Mouse (Mus musculus) frontal cortex, postnatal 25 days (tissue): ENCODE data around the gene Hhat.

Experiments
- DNase-seq, 2 experiments: peaks; one replicate each; pipeline ENCODE4 v3.0.0; 2022; ENCODE audit warnings: low spot score in 2 of 2

Hhat gene

DNA sequence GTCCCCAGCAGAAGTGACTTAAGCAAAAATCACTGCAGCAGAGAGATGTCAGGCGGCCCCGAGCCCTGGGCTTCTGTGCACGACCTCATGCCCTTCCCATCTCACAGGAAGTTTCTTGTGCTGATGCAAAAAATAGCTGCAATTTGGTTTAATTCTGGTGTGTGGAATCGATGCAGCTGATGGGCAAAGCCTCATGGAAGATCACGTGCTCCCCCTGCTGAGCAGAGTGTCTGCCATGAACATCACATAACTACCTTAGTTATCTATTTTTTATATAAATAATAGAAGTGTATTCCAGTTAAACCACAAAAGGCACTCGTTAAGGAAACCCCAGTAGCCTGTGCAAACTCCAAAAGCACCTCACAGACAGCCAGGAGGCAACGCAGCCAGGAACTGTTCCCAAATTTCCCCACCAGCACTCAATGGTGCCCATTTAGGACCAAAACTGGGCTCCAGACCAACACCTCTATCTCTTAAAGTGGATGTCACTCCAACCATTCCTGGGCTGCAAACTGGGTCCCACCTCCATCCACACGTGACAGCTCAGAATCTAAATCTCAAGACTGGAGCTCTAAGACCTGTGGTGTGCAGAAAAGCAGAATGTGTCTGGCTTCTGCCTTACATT, 118.9 kb downstream of the Hhat start:
- peak in 1 of 2 experiments; percentile 8 for DNase-seq

DNA sequence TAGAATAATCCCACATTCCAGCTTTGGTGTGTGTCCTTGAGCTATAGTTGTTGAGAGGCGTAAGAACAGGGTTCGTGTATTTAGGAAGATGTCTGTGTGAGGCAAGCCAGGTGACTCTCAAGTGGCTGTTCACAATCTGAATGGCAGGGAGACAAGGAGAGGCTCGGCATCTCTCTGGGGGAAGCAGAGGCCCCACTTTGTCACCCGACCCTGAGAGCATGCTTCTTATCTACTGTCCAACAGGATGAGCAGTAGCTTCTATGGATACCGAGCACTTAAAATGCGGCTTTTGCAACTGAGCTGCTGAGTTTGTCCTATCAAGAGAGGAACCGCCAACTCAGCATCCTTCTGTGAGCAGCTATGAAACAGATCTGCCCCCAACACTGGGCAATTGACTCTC, 120.4 kb downstream of the Hhat start:
- DNase-seq: no peak

DNA sequence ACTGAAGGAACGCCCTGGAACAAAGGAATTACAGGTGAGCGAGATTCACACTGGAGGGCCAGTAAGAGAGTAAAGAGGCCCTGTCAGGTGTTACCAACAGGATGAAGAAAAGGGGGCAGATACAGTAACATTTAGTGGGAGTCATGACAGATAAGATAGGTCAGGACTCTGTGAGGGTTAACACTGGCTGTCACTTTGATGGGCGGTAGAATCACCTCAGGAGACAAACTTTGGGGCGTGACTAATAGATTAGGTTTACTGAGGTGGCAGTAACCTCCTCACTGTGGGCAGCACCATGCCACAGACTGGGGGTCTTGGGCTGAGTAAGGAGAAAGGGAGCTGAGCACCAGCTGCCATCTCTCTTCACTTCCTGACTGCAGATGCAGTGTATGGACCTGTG, 121.0 kb downstream of the Hhat start:
- DNase-seq: no peak

DNA sequence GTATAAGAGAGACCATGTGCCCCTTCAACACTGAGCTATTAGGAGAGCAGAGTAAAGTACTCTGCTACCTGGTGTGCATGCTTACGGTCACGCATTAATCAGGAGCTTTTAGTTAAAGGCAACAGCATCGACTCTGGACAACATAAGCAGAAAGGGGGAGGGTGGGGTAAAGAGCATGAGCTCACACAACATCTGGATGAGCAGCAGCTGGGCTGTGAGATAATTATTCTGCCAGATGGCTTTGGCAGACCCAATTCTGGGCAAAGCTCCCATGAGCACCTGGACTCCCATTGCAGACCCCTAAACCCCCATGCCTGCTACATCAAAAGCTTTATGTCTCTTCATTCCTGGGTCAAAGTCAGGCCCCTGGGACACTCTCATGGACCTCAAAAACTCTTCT, 121.8 kb downstream of the Hhat start:
- no peak for DNase-seq

DNA sequence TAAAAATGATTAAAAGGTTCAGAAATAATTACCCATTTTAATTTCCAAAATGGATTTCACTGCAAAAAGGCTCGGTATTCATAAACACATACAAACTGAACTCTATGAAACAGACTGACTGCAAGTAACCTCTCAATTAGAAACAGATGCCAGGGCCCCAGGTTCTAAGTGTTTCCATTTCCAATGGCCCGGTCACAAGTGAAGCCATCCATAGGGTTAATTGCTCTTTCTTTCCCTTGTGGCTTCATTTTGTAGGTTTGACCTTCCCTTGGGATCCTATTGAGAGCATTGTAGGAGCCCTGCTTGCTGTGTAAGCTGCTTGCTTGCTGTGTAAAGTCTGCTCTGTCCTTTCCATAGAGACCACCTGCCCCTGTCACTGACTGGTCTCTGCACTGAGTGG, 123.7 kb downstream of the Hhat start:
- DNase-seq: no peak

DNA sequence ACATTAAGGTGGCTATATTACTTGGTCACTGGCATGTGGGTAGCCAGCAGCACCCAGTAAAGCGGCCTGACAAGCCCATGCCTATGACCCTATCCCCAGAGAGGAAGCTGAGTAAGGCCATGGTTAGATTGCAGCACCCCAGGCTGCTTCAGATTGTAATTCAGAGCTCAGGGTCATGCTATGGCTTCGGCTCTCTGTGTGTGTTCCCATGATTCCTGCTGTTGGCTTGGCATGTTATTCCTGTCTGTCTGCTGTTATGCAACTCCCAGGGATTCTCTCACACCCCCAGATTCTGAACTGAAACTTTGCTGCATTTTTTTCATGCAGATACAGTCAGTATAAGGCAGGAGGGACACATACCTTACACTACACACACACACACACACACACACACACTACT, 128.9 kb downstream of the Hhat start:
- no peak for DNase-seq

DNA sequence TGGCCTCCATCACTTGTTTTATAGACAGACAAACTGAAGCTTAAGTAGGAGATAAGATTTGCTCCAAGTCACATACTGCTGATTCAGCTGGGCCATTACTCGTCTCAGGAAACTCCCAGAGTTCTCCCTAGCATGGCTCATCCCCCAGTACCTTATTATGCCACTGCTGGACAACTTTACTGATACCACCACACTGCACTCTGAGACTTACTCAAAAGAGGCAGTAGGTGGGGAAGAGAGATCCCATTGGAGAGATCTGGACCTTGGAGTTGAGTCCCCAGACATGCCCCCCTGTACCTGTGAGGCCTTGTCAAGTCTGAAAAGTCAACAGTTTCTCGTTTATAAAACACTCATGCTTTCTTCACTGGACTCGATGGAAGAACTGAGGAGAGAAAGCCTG, 131.8 kb downstream of the Hhat start:
- DNase-seq: no peak

DNA sequence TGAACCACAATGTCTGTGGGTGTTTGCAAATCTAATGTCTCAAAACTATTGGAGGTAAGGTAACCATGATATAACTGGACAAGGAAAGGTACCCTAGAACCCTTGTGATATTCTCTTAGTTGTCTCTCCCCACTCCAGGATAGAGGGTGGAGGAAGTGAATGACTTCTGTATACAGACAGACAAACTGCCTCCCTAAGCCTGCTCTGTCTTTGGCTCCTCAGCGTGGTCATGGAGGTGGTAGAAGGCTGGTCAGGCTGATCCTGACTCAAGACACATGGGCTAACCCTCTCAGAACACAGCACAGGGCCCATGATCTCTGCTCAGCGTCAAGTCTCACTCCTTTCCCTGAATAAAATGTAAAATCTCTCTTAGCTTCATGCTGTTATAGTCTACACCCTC, 149.2 kb downstream of the Hhat start:
- no peak for DNase-seq

DNA sequence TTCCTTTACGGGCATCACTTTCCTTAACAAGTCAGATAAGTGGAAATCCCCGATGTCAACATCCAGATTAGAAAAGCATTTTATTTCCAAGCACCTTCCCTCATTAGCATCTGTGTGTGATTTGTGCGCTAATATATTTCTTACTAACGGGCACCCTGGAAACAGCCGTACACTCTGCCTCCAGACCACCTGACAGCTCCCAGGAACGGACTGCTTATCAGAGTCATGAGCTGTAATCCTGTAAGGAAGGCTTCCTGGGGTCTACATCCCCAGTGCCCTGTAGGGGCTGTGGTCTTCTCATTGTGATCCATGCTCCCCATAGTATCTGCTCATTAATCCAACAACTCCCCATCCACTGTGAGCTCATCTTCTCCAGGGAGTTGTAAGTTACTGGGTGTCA, 157.8 kb downstream of the Hhat start:
- DNase-seq: no peak

DNA sequence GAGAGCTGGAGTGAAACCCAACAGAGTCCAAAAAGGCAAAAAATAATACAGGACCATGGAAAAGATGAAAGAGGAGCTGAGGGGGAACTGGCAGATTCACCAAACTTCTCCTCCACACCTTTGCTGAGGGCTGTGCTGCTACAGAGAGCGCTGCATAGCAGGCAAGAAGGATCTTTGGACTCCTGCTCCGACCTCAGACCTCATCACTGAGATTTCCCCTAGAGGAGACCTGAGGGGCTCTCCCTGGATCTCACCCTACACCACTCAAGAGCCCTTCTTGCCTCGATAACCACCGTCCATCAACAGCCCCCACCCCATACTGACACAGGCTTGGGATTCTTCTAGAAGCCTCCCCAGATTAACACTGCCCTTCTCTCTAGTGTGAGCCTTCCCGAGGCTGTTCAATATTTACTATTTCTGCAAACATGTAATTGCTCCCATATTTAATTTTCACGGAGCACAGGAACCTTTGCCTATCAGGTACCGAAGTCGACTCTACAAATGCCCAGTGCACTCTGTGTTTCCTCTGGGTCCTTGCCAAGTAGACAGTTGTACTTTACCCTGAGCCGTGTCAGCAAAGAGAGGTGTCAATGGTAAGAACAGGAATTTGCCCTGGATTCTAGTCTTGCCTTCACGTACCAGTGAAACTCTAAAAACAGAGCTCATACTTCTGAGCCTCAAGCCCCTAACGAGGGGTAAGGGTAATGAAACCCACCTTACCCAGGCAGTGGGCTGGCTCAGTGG, 158.9 kb downstream of the Hhat start:
- no peak for DNase-seq

DNA sequence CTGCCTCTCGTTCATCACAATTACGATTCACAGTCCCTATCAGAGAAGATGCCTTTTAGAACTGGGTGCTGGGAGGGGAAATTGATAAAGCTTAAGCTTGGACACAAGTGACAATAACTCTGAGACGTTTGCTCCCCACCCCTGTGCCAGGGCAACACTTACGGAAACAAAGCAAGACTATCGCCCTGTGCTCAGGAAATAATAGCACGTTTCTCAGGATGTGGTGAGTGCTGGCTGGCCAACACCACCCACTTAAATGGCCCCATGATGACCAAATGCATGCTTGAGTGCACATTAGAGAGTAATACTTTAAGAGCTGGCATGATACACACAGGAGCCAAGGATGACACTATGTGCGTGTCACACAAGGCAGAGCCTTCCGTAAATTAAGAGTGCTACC, 164.1 kb downstream of the Hhat start:
- DNase-seq: no peak

DNA sequence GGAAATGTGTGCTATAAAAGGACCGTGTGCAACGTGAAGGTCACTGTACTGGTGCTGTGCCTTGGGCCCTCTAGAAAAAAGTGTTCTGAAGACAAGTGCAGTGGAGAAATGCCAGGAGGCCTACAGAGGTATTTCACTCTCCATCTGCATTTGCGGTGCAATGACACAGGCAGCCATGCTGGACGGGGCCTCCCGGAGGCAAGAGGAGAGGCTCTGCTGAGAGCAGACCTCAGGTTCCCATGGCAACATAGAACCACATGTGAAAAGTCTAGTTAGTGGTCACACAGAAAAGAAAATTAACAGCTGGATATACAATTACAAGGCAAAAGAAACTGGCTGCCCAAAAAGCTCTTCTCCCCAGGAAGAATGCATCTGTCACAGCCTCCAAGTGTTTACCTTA, 166.6 kb downstream of the Hhat start:
- DNase-seq: no peak

DNA sequence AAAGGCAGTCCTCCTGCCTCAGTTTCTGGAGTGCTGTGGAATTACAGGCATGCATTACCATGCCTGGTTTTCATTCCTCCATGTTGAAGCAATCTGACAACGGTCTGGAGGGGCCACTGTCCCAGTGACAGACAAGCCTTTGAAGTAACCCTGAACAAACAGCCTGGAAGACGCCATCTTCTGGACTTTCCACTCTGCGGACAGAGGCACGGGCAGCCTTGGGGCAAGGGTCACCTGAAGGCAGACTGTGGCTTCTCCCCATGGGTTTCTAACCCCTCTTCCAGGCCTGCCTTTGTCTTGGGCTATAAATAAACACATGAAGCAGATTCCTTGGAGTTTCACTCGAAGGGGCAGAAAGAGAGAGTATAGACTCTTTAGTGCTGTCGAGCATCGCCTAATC, 167.5 kb downstream of the Hhat start:
- no peak for DNase-seq

DNA sequence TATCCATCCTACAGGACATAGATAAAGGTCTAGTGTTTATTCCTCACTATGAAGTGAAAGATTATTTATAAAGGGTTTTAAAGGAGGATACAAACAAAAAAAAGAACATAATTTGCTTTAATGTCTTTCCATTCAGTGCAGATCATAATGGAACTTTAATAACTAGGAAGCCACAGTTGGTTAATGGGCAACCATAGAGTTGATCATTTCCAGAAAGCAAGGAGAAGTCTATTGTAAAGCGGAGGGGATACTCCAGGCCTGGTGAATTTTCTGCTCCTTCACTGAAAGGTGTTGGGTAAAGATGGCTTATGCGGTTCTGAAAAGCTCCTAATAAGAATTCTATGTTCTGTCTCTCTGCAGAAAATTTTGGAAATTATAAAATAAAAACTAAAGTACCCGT, 169.8 kb downstream of the Hhat start:
- DNase-seq: no peak

DNA sequence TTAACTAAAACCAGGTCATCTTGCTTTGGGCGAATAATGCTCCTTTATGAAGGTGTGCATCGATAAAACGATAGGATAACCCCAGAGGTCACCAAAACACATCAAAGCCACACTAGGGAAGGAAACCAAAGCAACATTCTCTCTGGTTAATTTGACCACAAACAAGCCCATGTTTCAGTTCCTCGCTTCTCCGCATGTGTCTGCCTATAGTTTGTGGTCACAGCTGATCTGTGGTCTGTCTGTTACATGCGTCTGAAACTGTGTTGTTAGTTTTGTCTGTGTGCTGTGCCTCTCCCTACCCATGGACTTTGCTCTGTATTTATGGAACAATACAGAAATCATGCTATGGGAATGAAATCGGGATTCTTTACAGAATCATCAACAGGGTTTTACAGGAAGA, 171.3 kb downstream of the Hhat start:
- no peak for DNase-seq

DNA sequence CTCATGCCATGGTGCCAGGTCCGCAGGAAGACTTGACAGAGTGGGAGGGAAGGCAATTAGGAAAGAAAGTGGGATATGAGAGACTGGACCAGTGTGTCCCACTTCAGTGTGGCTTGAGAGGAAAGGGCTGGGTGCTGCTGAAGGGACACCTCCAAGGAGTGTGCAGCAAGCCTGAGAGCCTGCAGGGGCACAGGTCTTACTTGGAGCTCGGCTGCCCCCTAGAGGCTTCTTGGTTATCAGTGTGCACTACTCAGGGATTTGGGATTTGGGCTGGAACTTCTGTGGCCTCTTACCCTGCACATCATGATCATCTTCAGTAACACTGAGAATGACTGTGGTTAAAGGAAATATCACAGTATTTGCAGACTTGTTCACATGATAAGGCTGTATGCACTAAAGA, 172.6 kb downstream of the Hhat start:
- DNase-seq: peak; percentile 85 to 90

DNA sequence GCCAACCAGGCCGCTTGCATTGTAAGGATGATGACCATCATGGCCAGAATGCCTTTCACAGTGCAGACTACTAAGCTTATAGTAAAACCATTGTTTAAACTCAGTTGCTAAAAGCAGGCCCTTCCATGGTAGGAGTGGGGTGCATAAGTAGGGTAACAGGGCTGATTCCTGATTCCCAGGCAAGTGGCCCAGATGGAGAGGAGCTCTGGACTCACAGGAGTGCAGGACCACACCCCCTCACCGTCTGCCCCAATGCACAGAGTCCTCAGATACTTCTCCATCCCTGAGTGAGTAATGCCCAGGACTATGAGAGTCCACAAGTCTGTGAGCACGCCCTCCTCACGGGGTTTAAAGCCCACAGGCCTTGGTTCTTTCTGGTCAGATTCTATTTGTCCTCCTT, 175.6 kb downstream of the Hhat start:
- DNase-seq: no peak

DNA sequence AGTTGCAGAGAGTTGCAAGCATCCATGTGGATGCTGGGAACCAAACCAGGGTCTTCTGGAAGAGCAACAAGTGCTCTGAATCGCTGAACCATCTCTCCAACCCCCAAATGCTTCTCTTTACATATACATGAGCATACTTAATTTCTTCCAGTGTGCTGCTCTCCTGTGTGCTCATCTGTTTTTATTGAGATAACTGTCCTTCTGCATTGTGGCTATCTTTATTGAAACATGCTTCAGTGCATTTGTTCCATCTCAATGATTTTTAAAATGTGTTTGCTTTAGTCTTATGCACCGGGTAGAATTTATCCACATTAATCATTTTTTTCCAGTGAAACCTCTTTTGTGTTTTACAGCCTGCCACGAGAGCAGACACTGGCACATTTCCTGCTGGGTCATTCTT, 177.5 kb downstream of the Hhat start:
- no peak for DNase-seq

DNA sequence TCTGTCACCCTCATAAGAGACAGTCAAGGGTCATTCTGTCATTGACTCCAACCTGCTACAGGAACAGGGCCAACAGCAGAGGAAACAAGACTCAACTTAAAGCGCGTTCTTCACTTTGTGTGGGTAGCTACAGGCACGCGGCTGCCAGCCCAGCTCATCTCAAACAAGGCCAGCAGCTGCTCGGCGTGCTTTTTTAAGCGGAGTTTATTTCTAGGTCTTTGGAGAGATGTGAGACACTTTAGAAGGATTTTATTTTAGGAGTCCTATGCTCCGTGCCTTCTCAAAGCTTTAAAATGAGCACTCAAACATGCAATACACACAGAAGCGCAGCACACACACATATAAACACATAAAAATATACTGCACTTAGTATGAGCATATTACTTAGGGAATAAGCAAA, 183.6 kb downstream of the Hhat start:
- peak; percentile 43 to 52 for DNase-seq

DNA sequence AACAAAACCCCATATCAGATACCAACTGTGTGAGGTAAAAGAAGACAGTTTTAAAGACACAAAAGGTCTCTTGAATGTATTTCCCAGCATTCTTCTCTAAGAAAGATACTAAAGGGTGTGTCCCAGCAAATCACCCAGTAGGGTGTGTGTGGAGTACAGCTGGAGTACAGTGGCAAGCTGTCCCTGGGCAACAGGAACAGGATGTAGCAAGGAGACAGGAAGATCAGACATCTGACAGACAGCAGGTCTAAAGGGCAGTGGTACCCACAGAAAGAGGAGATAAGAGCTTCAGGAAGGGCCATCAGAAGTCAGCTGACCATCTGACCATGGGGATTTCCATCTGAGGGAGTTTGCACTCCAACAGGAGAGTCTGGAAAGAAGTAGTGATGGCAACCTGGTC, 185.7 kb downstream of the Hhat start:
- no peak for DNase-seq

DNA sequence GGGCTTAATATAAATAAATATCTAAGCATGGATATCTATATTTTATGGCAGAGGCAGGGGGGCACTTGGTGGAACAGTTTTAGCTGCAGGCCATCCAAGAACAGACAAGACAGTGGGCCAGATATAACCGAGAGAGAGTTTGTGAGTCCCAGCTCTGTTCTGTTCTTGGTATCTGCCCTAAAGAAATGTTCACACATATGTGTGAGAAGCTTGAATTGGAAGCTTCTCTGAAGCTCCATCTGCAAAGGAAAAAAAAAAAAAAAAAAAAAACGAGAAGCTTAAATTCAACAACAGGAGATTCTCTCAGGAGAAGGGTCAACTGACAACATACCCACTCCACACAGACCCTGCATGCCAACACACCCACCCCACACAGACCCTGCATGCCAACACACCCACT, 188.1 kb downstream of the Hhat start:
- no peak for DNase-seq

DNA sequence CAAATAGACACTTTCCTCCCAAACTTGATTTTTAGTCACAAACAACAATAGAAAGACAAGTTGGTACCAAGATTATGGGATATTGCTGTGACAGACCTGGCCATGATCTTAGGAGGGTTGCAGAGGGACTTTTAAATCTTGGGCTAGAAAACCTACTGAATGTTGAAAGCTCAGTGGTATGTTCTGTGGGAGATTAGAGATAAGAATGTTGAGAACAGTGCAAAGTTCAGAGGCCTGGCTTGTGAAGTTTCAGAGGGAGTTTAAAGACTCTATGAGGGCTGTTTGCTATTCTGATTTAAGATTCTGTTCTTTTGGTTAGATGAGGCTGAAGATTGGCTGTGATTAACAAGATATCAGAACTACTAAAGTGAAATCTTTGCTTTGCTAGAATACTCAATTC, 206.3 kb downstream of the Hhat start:
- DNase-seq: no peak

DNA sequence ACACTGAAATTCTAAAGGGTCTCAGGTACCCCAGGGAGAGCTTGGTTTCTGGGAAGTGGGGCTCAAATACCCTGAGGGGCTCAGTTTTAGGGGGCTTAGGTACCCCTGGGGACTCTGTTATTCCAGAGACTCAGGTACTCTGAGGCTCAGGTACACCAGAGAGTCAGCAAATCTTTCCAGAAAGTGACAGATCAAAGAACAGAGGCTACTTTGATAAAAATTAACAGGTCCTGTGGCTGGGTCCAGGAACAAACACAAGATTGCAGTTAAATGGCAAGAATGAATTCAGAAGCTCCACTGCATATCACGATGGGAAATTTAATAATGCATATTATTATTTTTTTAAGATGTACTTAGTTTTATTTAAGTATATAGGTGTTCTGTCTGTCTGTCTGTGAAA, 211.7 kb downstream of the Hhat start:
- no peak for DNase-seq
